Mouse (Mus musculus) hindbrain, embryonic 10.5 days (tissue): ENCODE data around the gene Srcap. TPM values are rescaled to one million over a fixed set of nuclear protein-coding genes. Genes with fewer than 3 reads are reported as not detected.
A peak's percentile ranks its signal among the peaks of the same experiment; 100 is the strongest.
"Not testable (repeated sequence)": the region's sequence is repeated elsewhere in the genome, so short reads cannot be mapped to it uniquely, and the experiment has no call there.

ENCODE experiments used
- DNase-seq: peaks from one replicate; pipeline ENCODE4 v3.0.0-alpha.2; 2017; ENCODE audit warnings: low spot score
- H3K27ac ChIP-seq: fragments of 300-500 bp; sonication (generic); 2 replicates; pipeline ENCODE4 v1.5.1; 2016; ENCODE audit warnings: mild to moderate bottlenecking, moderate library complexity
- H3K27me3 ChIP-seq: fragments of 300-500 bp; sonication (generic); 2 replicates; pipeline ENCODE4 v1.6.1; 2016; ENCODE audit warnings: mild to moderate bottlenecking; ENCODE audit not compliant: poor library complexity, insufficient read depth, severe bottlenecking
- H3K36me3 ChIP-seq: fragments of 300-500 bp; sonication (generic); 2 replicates; pipeline ENCODE4 v1.6.1; 2016; ENCODE audit warnings: mild to moderate bottlenecking, moderate library complexity
- H3K4me1 ChIP-seq: fragments of 300-500 bp; sonication (generic); replicated peaks from 2 replicates; pipeline ENCODE4 v1.6.1; 2016; ENCODE audit warnings: mild to moderate bottlenecking
- H3K4me3 ChIP-seq: fragments of 300-500 bp; sonication (generic); 2 replicates; pipeline ENCODE4 v1.5.1; 2016; ENCODE audit warnings: mild to moderate bottlenecking, moderate library complexity
- H3K9me3 ChIP-seq: fragments of 300-500 bp; sonication (generic); 2 replicates; pipeline ENCODE4 v1.6.1; 2016; ENCODE audit warnings: mild to moderate bottlenecking, moderate library complexity
- WGBS: fragments of 180-500 bp; shearing (Covaris S2); methylation state at CpG from one replicate; pipeline ENCODE4 v1.1.7; 2016; 5-methylcytosine and 5-hydroxymethylcytosine counted together
- polyA plus RNA-seq: library from polyadenylated mRNA; unstranded; fragments of >200 nt; fragmentation: Nextera tagmentation; extraction: Ambion mirVana; gene quantifications from 2 replicates; pipeline ENCODE4 v1.2.1, GENCODE M21; 2016

The Srcap gene
- polyA plus RNA-seq, 1 experiment from 2014 or later: 71.4 TPM

GRCm38 (mm10) chr7:127476855-127477254, 34.9 kb upstream of the Srcap start:
- WGBS: 82% methylated on average over 4 of the region's 4 CpGs
- Histone ChIP-seq H3K4me3 (peak overlapping the region; percentile 100), H3K27ac (no peak overlapping the region), H3K36me3 (peaks cover 65% of the 10 kb centered on the region), H3K27me3 (no peaks in the 10 kb centered on the region), H3K4me1 (peaks cover 49% of the 10 kb centered on the region), H3K9me3 (no peaks in the 10 kb centered on the region)
- no peak for DNase-seq

DNA sequence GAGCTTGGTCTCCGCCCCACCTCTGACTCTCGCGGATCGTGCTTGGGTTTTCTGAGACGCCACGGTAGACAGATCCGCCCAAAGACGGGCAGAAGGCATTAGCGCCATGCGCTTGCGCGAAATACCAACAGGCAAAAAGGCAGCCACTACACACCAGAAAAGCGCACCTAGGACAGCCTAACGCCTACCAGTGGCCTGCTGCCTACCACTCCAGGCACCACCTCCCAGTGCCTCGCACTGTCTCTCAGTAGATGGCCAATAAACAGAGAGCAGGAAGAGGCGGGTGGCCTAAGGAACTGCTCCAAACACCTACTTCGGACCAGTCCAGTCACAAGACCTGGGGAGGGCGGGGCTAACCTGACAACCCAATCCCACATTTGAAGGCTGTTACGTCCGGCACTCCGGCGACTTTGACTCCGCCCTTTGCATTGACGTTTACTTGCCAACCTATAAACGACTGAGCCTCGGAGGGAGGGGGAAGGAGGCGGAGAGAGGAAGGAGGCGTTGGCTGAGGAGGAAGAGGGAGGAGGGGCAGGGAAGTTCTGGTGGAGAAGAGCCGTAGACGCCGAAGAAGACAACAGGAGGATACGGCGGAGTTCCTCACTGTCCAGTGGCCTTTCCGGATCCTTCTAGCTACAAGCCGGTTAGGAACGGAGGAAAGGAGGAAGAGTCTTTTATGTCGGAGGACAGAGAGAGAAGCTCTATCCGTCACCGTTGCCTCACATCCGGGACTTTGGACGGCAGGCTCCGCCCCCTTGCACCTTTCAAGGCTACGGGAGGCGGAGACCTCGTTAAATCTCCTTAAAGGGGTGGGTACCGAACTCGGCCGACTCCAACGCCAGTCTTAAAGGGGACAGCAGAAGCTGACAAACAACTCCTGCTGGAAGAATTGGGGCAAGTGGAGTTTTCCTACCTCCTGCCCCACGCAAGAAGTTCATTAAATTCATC, 33.8 kb upstream of the Srcap start:
- Histone ChIP-seq H3K4me1 (peaks cover 45% of the 10 kb centered on the region), H3K36me3 (peaks cover 72% of the 10 kb centered on the region), H3K4me3 (peak overlapping the region; percentile 100), H3K27me3 (no peaks in the 10 kb centered on the region), H3K27ac (peak overlapping the region; percentile 96), H3K9me3 (no peaks in the 10 kb centered on the region)
- DNase-seq: peak; percentile 98
- under 1% methylated on average over 50 of the region's 50 CpGs for WGBS

DNA sequence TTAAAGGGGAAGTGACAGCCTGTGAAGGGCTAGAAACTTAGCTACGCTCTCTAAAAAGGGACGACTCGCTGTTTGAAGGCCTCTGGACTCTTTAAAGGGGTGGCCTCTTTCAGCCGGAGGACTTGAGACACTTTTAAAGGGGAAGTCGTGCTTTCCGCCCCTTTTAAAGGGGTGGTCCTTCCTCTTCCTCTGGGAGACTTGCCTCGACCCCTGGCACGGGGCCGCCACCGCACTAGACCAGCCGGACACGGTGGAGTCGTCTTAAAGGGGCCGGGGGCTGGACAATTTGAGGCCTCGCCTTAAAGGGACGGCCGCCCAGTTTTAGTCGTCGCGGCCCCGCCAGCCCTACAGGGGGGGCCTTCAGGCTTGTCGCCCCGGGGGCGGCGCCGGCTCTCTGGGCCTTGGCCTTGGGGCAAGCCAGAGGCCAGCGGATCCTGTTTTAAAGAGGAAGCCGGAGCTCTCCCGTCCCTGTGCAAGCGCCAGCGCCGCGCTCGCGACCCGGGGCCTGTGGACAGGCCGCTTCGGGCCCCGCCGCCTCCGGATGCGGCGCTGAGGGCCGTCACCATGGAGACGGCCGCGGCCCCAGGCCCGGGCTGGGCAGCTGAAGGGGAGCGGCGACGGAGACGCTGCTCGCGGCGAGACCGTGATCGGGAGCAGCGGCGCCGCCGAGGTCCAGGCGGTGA, 33.0 kb upstream of the Srcap start, which contains the start of gene Fbrs:
Gene Fbrs, plus strand, starts transcription at position 565 of the 683 bp plus-strand sequence.
- H3K4me3 ChIP-seq: peak within 1 kb of the TSS; percentile 100
- no peaks in the 10 kb centered on the region for H3K27me3 ChIP-seq
- peaks cover 72% of the 10 kb centered on the region for H3K36me3 ChIP-seq
- under 1% methylated on average over 62 of the region's 62 CpGs for WGBS
- H3K9me3 ChIP-seq: no peaks in the 10 kb centered on the region
- DNase-seq: peak; percentile 93
- peaks cover 39% of the 10 kb centered on the region for H3K4me1 ChIP-seq
- peak within 1 kb of the TSS; percentile 96 for H3K27ac ChIP-seq

DNA sequence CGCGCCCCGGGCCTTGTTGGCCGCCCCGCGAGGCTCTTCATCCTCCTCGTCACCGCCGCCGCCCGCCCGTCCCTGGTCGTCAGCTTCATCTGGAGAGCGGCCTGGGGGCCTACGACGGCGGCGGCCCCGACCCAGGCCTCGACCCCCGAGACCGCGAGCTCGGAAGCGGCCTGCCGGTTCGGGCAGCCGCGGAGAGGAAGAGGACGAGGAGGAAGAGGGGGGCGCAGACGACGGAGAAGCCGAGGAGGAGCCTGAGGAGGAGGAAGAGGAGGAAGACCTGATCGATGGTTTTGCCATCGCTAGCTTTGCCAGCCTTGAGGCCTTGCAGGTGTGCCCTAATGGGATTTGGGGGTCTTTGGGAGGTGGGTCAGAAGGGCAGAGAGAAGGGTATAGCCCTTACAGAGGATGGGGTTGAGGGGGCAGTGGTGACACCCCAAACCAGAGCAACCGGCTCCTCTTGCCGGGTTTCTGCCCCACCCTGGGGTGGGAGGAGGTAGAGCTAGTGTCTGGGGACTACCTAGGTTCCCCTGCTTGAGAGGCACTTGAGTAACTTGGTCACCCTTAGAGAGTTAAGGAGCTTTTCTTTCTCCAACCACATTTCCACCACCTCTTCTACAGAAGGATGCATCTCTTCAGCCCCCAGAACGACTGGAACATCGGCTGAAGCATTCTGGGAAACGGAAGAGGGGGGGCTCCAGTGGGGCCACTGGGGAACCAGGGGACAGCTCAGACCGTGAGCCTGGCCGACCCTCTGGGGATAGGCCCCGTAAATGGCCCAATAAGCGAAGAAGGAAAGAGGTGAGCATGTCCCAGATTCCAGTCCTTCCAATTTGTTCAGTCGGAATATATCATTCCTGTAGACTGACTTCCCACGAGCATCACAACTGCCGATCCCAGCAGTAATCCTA, 32.2 kb upstream of the Srcap start:
- 7% methylated on average over 48 of the region's 48 CpGs for WGBS
- no peak for DNase-seq
- H3K9me3 ChIP-seq: no peaks in the 10 kb centered on the region

DNA sequence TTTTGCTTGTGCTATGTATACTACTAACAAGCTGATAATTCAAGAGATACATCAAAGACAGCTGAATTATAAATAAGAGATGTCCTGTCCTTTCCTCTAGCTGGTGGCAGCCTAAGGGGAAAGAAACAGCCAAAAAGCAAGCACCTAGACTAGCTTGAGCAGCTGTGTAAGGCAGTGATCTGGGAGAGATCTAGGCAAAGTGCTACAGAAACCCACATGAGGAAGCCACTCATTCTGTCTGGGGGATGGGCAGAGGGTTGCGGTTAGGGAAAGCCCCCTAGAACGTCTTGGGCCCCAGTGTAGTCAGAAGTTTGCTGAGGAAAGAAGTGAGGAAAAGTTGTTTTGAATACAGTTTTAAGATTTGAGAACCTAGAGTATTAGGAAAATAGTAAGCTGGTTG, 31.5 kb upstream of the Srcap start:
- DNase-seq: no peak
- H3K27me3 ChIP-seq: no peaks in the 10 kb centered on the region
- H3K9me3 ChIP-seq: no peaks in the 10 kb centered on the region
- peak overlapping the region; percentile 96; the same call in 1 of the 2 replicates for H3K27ac ChIP-seq
- peak overlapping the region; percentile 100 for H3K4me3 ChIP-seq
- peaks cover 72% of the 10 kb centered on the region for H3K36me3 ChIP-seq
- 74% methylated on average over 2 of the region's 2 CpGs for WGBS
- H3K4me1 ChIP-seq: peaks cover 43% of the 10 kb centered on the region

More for the DNA sequence above, 32.2 kb upstream of the Srcap start:
- H3K4me1 ChIP-seq: peaks cover 39% of the 10 kb centered on the region
- peak overlapping the region; percentile 100 for H3K4me3 ChIP-seq
- peaks cover 72% of the 10 kb centered on the region for H3K36me3 ChIP-seq
- H3K27ac ChIP-seq: peak overlapping the region; percentile 96
- H3K27me3 ChIP-seq: no peaks in the 10 kb centered on the region

DNA sequence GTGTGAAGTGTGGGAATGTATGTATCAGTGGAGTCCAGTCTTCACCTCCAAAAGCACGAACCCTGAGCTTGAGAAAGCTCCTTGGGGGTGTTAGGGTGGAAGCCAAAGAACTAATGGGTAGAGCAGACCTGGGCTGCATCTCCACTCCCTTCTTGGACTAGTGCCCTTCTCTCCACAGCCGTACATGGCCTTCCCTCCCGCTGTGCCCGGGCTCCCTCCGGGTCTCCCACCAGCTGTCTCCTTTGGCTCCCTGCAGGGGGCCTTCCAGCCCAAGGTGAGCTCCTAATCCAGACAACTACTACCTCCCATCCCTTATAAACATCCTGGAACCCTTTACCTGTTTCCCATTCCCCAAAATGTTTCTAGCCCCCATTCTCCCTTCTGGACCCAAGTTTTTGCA, 26.4 kb upstream of the Srcap start:
- no peak for DNase-seq
- Histone ChIP-seq H3K9me3 (no peaks in the 10 kb centered on the region), H3K27me3 (no peaks in the 10 kb centered on the region), H3K27ac (no peak overlapping the region), H3K4me3 (no peak overlapping the region), H3K4me1 (peaks cover 15% of the 10 kb centered on the region), H3K36me3 (peaks cover 98% of the 10 kb centered on the region)
- 78% methylated on average over 5 of the region's 5 CpGs for WGBS

DNA sequence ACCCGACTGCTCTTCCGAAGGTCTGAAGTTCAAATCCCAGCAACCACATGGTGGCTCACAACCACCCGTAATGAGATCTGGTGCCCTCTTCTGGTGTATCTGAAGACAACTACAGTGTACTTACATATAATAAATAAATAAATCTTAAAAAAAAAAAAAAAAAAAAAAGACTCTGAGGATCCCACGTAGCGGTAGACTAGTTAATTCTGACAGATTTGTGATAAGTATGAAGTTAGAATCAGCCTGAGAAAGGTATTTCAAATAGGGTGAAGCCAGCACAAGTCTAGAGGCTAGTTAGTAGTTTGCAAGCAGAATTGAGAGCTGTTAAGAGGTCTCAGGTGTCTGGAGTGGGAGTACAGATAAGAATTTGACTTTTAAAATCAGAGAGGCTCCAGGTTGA, 23.4 kb upstream of the Srcap start:
- H3K9me3 ChIP-seq, H3K27ac ChIP-seq, H3K4me3 ChIP-seq, H3K27me3 ChIP-seq, DNase-seq, H3K4me1 ChIP-seq: not testable (repeated sequence)
- 94% methylated on average over 5 of the region's 5 CpGs for WGBS
- peaks cover 93% of the 10 kb centered on the region for H3K36me3 ChIP-seq

- 93% methylated on average over 7 of the region's 7 CpGs for WGBS
- DNase-seq: no peak
- Histone ChIP-seq H3K4me3 (no peak overlapping the region), H3K36me3 (peaks cover 77% of the 10 kb centered on the region), H3K27me3 (no peaks in the 10 kb centered on the region), H3K27ac (no peak overlapping the region), H3K9me3 (no peaks in the 10 kb centered on the region), H3K4me1 (0 out of 2 replicates have a peak, but pooled peaks cover 1% of the 10 kb centered on the region)
Observed at GRCm38 (mm10) chr7:127489982-127490381, 21.8 kb upstream of the Srcap start.

GRCm38 (mm10) chr7:127491846-127492245, 19.9 kb upstream of the Srcap start:
- Histone ChIP-seq H3K27ac (no peak overlapping the region), H3K27me3 (no peaks in the 10 kb centered on the region), H3K9me3 (no peaks in the 10 kb centered on the region), H3K36me3 (peaks cover 58% of the 10 kb centered on the region), H3K4me3 (no peak overlapping the region), H3K4me1 (no peaks in the 10 kb centered on the region)
- 95% methylated on average over 3 of the region's 3 CpGs for WGBS
- no peak for DNase-seq

DNA sequence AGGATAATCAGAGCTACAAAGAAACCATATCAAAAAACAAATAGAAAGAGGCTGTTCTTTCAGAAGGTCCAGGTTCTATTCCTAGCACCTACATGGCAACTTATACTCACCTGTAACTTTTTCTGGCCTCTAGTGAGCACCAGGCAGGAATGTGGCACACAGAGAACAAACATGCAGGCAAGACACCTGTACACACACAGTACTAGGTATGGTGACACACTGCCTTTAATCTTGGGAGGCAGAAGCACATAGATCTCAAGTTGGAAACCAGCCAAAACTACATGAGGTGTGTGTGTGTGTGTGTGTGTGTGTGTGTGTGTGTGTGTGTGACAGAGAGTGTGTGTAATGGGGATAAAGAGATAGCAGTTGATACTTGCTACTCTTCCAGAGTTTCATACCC, 17.1 kb upstream of the Srcap start:
- H3K27me3 ChIP-seq: no peaks in the 10 kb centered on the region
- no peaks in the 10 kb centered on the region for H3K4me1 ChIP-seq
- DNase-seq: no peak
- peaks cover 32% of the 10 kb centered on the region for H3K36me3 ChIP-seq
- no peaks in the 10 kb centered on the region for H3K9me3 ChIP-seq
- H3K27ac ChIP-seq: no peak overlapping the region
- no peak overlapping the region for H3K4me3 ChIP-seq

- no peaks in the 10 kb centered on the region for H3K9me3 ChIP-seq
- no peak overlapping the region for H3K27ac ChIP-seq
- no peak for DNase-seq
- 83% methylated on average over 2 of the region's 2 CpGs for WGBS
- no peak overlapping the region for H3K4me3 ChIP-seq
- no peaks in the 10 kb centered on the region for H3K4me1 ChIP-seq
- no peaks in the 10 kb centered on the region for H3K27me3 ChIP-seq
- peaks cover 5% of the 10 kb centered on the region; the same call in 1 of the 2 replicates for H3K36me3 ChIP-seq
Observed at GRCm38 (mm10) chr7:127497382-127497781, 14.4 kb upstream of the Srcap start.

DNA sequence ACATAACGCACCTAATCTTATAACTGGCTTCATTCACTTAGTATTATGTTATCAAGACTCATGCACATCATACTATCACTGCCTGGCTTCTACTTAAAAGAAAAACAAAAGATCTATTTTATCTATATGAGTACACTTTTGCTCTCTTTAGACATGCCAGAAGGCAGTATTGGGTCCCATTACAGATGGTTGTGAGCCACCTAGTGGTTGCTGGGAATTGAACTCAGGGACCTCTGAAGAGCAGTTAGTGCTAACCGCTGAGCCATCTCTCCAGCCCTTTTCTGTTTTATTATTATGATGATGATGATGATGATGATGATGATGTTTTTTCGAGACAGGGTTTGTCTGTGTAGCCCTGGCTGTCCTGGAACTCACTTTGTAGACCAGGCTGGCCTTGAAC, 13.4 kb upstream of the Srcap start:
- H3K27ac ChIP-seq: no peak overlapping the region
- H3K36me3 ChIP-seq: no peaks in the 10 kb centered on the region
- DNase-seq: peak; percentile 17
- H3K9me3 ChIP-seq: no peaks in the 10 kb centered on the region
- H3K4me1 ChIP-seq: no peaks in the 10 kb centered on the region
- H3K4me3 ChIP-seq: no peak overlapping the region
- 37% methylated on average over 3 of the region's 3 CpGs for WGBS
- no peaks in the 10 kb centered on the region for H3K27me3 ChIP-seq
